Mouse (Mus musculus) adrenal gland, postnatal 0 days (tissue): ENCODE data around the gene Btbd35f18. TPM values are rescaled to one million over a fixed set of nuclear protein-coding genes. Genes with fewer than 3 reads are reported as not detected.

Experiments
- polyA plus RNA-seq: library from polyadenylated mRNA; unstranded; fragments of >200 nt; fragmentation: Nextera tagmentation; extraction: Ambion mirVana; gene quantifications from 2 replicates; pipeline ENCODE4 v1.2.1, GENCODE M21; 2015

Btbd35f18 gene
- not detected in 2 replicates for polyA plus RNA-seq

DNA sequence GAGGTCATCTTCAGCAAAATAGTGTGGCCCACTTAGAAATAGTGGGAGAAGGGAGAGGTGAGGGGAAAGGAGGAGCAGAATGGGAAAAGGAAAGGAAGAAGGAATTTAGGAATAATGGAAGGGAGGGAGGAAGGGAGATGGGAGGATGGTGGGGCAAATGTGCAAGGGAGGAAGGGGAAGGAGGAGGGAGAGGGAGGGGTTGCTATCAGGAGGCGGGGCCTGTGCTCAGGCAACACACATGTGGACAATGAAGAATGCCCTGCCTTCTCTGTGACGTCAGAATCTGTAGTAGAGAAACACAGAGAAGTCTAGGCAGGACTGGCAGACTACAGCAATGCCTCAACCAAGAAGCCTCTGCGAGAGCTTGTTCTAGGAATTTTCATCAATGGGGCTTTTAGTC is at the start of gene Btbd35f18:
Gene Btbd35f18 (plus strand): TSS at position 301 of the 400 bp plus-strand sequence.

Other genes with a start within 250 kb of the Btbd35f18 start
- not detected in 2 replicates for gene Btbd35f10, start 52.7 kb downstream of the Btbd35f18 start, polyA plus RNA-seq